Mouse (Mus musculus): Measurements from ENCODE around the gene Tyw1. TPM values are rescaled to one million over a fixed set of nuclear protein-coding genes. Genes with fewer than 3 reads are reported as not detected.

Tyw1 gene
- polyA plus RNA-seq, 1 experiment from 2014 or later, result 34.9 TPM

- DNase-seq (ENCODE audit: low spot score) (no peak), ATAC-seq (ENCODE audit: insufficient read depth, low FRiP score, low TSS enrichment) (no peak)
- Histone ChIP-seq H3K27ac (ENCODE audit: low read depth, low read length) (no peak overlapping the region), H3K36me3 (ENCODE audit: control insufficient read depth, insufficient read depth, low read length) (peaks cover 2% of the 10 kb centered on the region; the same call in 1 of the 2 replicates), H3K4me2 (ENCODE audit: low read depth) (no peak overlapping the region), H3K9me3 (ENCODE audit: control insufficient read depth, low read length) (no peaks in the 10 kb centered on the region), H3K27me3 (ENCODE audit: control insufficient read depth, insufficient read depth, low read length) (no peaks in the 10 kb centered on the region), H3K9ac (ENCODE audit: low read length) (no peak overlapping the region), H3K4me1 (ENCODE audit: control insufficient read depth, insufficient read depth, low read length) (no peaks in the 10 kb centered on the region), H3K4me3 (ENCODE audit: low read depth, low read length) (no peak overlapping the region)
- WGBS, result 95% methylated on average over 4 of the region's 4 CpGs
Measured at GRCm38 (mm10) chr5:130292976-130293375, 37.6 kb downstream of the Tyw1 start.

GRCm38 (mm10) chr5:130293941-130294340, 38.5 kb downstream of the Tyw1 start:
- WGBS, result 76% methylated on average over 5 of the region's 5 CpGs
- no peak for DNase-seq (ENCODE audit: low spot score)

GRCm38 (mm10) chr5:130294598-130294997, 39.2 kb downstream of the Tyw1 start:
- DNase-seq (ENCODE audit: low spot score) (no peak), ATAC-seq (ENCODE audit: insufficient read depth, low FRiP score, low TSS enrichment) (no peak)
- H3K9me3 ChIP-seq (ENCODE audit: control insufficient read depth, low read length), result no peaks in the 10 kb centered on the region
- 89% methylated on average over 6 of the region's 6 CpGs for WGBS
- H3K27ac ChIP-seq (ENCODE audit: low read depth, low read length), result no peak overlapping the region
- no peak overlapping the region for H3K9ac ChIP-seq (ENCODE audit: low read length)
- H3K4me3 ChIP-seq (ENCODE audit: low read depth, low read length), result no peak overlapping the region
- H3K36me3 ChIP-seq (ENCODE audit: control insufficient read depth, insufficient read depth, low read length), result peaks cover 4% of the 10 kb centered on the region; the same call in 1 of the 2 replicates
- H3K27me3 ChIP-seq (ENCODE audit: control insufficient read depth, insufficient read depth, low read length), result no peaks in the 10 kb centered on the region
- no peak overlapping the region for H3K4me2 ChIP-seq (ENCODE audit: low read depth)
- H3K4me1 ChIP-seq (ENCODE audit: control insufficient read depth, insufficient read depth, low read length), result no peaks in the 10 kb centered on the region

More at GRCm38 (mm10) chr5:130293941-130294340, 38.5 kb downstream of the Tyw1 start:
- ATAC-seq (ENCODE audit: insufficient read depth, low FRiP score, low TSS enrichment), result no peak
- Histone ChIP-seq H3K4me2 (ENCODE audit: low read depth) (no peak overlapping the region), H3K27ac (ENCODE audit: low read depth, low read length) (no peak overlapping the region), H3K4me1 (ENCODE audit: control insufficient read depth, insufficient read depth, low read length) (no peaks in the 10 kb centered on the region), H3K36me3 (ENCODE audit: control insufficient read depth, insufficient read depth, low read length) (peaks cover 2% of the 10 kb centered on the region; the same call in 1 of the 2 replicates), H3K4me3 (ENCODE audit: low read depth, low read length) (no peak overlapping the region), H3K27me3 (ENCODE audit: control insufficient read depth, insufficient read depth, low read length) (no peaks in the 10 kb centered on the region), H3K9ac (ENCODE audit: low read length) (no peak overlapping the region), H3K9me3 (ENCODE audit: control insufficient read depth, low read length) (no peaks in the 10 kb centered on the region)

GRCm38 (mm10) chr5:130296071-130296470, 40.7 kb downstream of the Tyw1 start:
- H3K9me3 ChIP-seq (ENCODE audit: control insufficient read depth, low read length), result no peaks in the 10 kb centered on the region
- no peak for ATAC-seq (ENCODE audit: insufficient read depth, low FRiP score, low TSS enrichment)
- no peaks in the 10 kb centered on the region for H3K27me3 ChIP-seq (ENCODE audit: control insufficient read depth, insufficient read depth, low read length)
- WGBS, result 83% methylated on average over 5 of the region's 5 CpGs
- no peak overlapping the region for H3K4me3 ChIP-seq (ENCODE audit: low read depth, low read length)
- H3K27ac ChIP-seq (ENCODE audit: low read depth, low read length), result no peak overlapping the region
- no peaks in the 10 kb centered on the region for H3K4me1 ChIP-seq (ENCODE audit: control insufficient read depth, insufficient read depth, low read length)
- peaks cover 2% of the 10 kb centered on the region; the same call in 1 of the 2 replicates for H3K36me3 ChIP-seq (ENCODE audit: control insufficient read depth, insufficient read depth, low read length)
- no peak for DNase-seq (ENCODE audit: low spot score)
- H3K9ac ChIP-seq (ENCODE audit: low read length), result no peak overlapping the region
- no peak overlapping the region for H3K4me2 ChIP-seq (ENCODE audit: low read depth)

GRCm38 (mm10) chr5:130298831-130299460, 43.5 kb downstream of the Tyw1 start:
- Histone ChIP-seq H3K9ac (ENCODE audit: low read length) (no peak overlapping the region), H3K4me1 (ENCODE audit: control insufficient read depth, insufficient read depth, low read length) (no peaks in the 10 kb centered on the region), H3K9me3 (ENCODE audit: control insufficient read depth, low read length) (no peaks in the 10 kb centered on the region), H3K4me3 (ENCODE audit: low read depth, low read length) (no peak overlapping the region), H3K27ac (ENCODE audit: low read depth, low read length) (no peak overlapping the region), H3K36me3 (ENCODE audit: control insufficient read depth, insufficient read depth, low read length) (peaks cover 2% of the 10 kb centered on the region; the same call in 1 of the 2 replicates), H3K4me2 (ENCODE audit: low read depth) (no peak overlapping the region), H3K27me3 (ENCODE audit: control insufficient read depth, insufficient read depth, low read length) (no peaks in the 10 kb centered on the region)
- ATAC-seq (ENCODE audit: insufficient read depth, low FRiP score, low TSS enrichment) (no peak), DNase-seq (ENCODE audit: low spot score) (no peak)
- 95% methylated on average over 9 of the region's 9 CpGs for WGBS

GRCm38 (mm10) chr5:130299526-130299925, 44.1 kb downstream of the Tyw1 start:
- H3K27ac ChIP-seq (ENCODE audit: low read depth, low read length), result no peak overlapping the region
- H3K27me3 ChIP-seq (ENCODE audit: control insufficient read depth, insufficient read depth, low read length), result no peaks in the 10 kb centered on the region
- no peak overlapping the region for H3K9ac ChIP-seq (ENCODE audit: low read length)
- H3K4me3 ChIP-seq (ENCODE audit: low read depth, low read length), result no peak overlapping the region
- peaks cover 2% of the 10 kb centered on the region; the same call in 1 of the 2 replicates for H3K36me3 ChIP-seq (ENCODE audit: control insufficient read depth, insufficient read depth, low read length)
- 92% methylated on average over 8 of the region's 8 CpGs for WGBS
- H3K9me3 ChIP-seq (ENCODE audit: control insufficient read depth, low read length), result no peaks in the 10 kb centered on the region
- ATAC-seq (ENCODE audit: insufficient read depth, low FRiP score, low TSS enrichment) (no peak), DNase-seq (ENCODE audit: low spot score) (no peak)
- no peak overlapping the region for H3K4me2 ChIP-seq (ENCODE audit: low read depth)
- no peaks in the 10 kb centered on the region for H3K4me1 ChIP-seq (ENCODE audit: control insufficient read depth, insufficient read depth, low read length)

- DNase-seq (ENCODE audit: low spot score) (no peak), ATAC-seq (ENCODE audit: insufficient read depth, low FRiP score, low TSS enrichment) (no peak)
- Histone ChIP-seq H3K27me3 (ENCODE audit: control insufficient read depth, insufficient read depth, low read length) (no peaks in the 10 kb centered on the region), H3K27ac (ENCODE audit: low read depth, low read length) (no peak overlapping the region), H3K4me2 (ENCODE audit: low read depth) (no peak overlapping the region), H3K4me3 (ENCODE audit: low read depth, low read length) (no peak overlapping the region), H3K36me3 (ENCODE audit: control insufficient read depth, insufficient read depth, low read length) (peaks cover 4% of the 10 kb centered on the region; the same call in 1 of the 2 replicates), H3K9me3 (ENCODE audit: control insufficient read depth, low read length) (no peaks in the 10 kb centered on the region), H3K4me1 (ENCODE audit: control insufficient read depth, insufficient read depth, low read length) (no peaks in the 10 kb centered on the region), H3K9ac (ENCODE audit: low read length) (no peak overlapping the region)
- WGBS, result 94% methylated on average over 6 of the region's 6 CpGs
Measured at GRCm38 (mm10) chr5:130303611-130304010, 48.2 kb downstream of the Tyw1 start.

GRCm38 (mm10) chr5:130307921-130308320, 52.5 kb downstream of the Tyw1 start:
- Histone ChIP-seq H3K4me3 (ENCODE audit: low read depth, low read length) (no peak overlapping the region), H3K9ac (ENCODE audit: low read length) (no peak overlapping the region), H3K36me3 (ENCODE audit: control insufficient read depth, insufficient read depth, low read length) (peaks cover 5% of the 10 kb centered on the region; the same call in 1 of the 2 replicates), H3K4me2 (ENCODE audit: low read depth) (no peak overlapping the region), H3K27ac (ENCODE audit: low read depth, low read length) (no peak overlapping the region), H3K9me3 (ENCODE audit: control insufficient read depth, low read length) (no peaks in the 10 kb centered on the region), H3K27me3 (ENCODE audit: control insufficient read depth, insufficient read depth, low read length) (no peaks in the 10 kb centered on the region), H3K4me1 (ENCODE audit: control insufficient read depth, insufficient read depth, low read length) (no peaks in the 10 kb centered on the region)
- ATAC-seq (ENCODE audit: insufficient read depth, low FRiP score, low TSS enrichment) (no peak), DNase-seq (ENCODE audit: low spot score) (no peak)
- WGBS, result 75% methylated on average over 7 of the region's 7 CpGs

- Histone ChIP-seq H3K36me3 (ENCODE audit: control insufficient read depth, insufficient read depth, low read length) (peaks cover 2% of the 10 kb centered on the region; the same call in 1 of the 2 replicates), H3K9ac (ENCODE audit: low read length) (no peak overlapping the region), H3K4me2 (ENCODE audit: low read depth) (no peak overlapping the region), H3K4me1 (ENCODE audit: control insufficient read depth, insufficient read depth, low read length) (no peaks in the 10 kb centered on the region), H3K9me3 (ENCODE audit: control insufficient read depth, low read length) (no peaks in the 10 kb centered on the region), H3K27me3 (ENCODE audit: control insufficient read depth, insufficient read depth, low read length) (no peaks in the 10 kb centered on the region), H3K4me3 (ENCODE audit: low read depth, low read length) (no peak overlapping the region), H3K27ac (ENCODE audit: low read depth, low read length) (no peak overlapping the region)
- WGBS, result 94% methylated on average over 4 of the region's 4 CpGs
- ATAC-seq (ENCODE audit: insufficient read depth, low FRiP score, low TSS enrichment), result no peak
- DNase-seq (ENCODE audit: low spot score), result no peak
Measured at GRCm38 (mm10) chr5:130310077-130310476, 54.7 kb downstream of the Tyw1 start.
